Mouse (Mus musculus) gastrocnemius, postnatal 4 days (tissue): Measurements from ENCODE around the gene Gpr88. TPM values are rescaled to one million over a fixed set of nuclear protein-coding genes. Genes with fewer than 3 reads are reported as not detected.

Experiments used
- DNase-seq, 2 experiments: peaks; one replicate each; pipeline ENCODE4 v3.0.0; 2021 to 2022; ENCODE audit warnings: low spot score in 2 of 2, mixed read lengths in 2 of 2
- total RNA-seq, 2 experiments: library from RNA; stranded (reverse); gene quantifications; 2 replicates each; pipeline ENCODE4 v1.2.3; 2021

The Gpr88 gene
- total RNA-seq, 2 experiments from 2014 or later: 0.08 to 0.10 TPM

DNA sequence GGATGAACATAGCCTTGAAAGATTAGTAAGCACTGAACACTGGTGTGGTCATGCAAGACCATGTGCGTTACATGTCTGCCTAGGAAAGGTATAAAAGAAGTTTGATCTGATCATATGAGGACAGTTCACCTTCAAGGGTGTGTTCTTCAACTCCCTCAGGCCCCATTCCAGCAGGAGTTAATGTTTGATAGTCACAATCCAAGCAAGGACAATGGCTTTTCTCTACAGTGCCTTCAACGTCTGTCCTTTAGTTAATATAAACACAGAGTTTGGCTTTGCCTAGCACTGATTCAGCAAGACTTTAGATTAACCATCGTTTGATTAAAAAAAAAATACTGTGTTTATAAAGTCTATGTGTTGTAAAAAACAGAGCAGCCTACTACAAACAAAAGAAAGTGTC lies 49.4 kb downstream of the Gpr88 start:
- DNase-seq: no peak

DNA sequence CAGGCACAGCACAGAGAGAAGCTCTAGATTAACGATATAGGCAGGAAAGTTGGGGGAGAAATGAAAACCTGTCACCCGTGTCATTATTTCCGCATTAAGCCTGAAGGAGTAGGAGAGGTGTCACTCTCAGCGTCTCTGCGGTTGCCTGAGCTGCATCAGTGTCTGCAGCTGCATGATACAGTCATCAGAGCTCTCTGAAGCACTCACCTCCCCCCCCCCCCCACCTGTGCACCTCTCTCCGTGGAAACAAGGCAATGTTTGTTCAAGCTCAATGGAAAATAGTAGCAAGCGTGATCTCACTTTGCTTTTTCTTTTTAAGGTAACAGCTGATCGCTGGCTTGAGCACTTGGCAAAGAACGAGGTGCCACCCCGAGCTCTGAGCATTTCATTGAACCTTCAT lies 53.2 kb downstream of the Gpr88 start:
- no peak for DNase-seq

Other genes with a start within 250 kb of the Gpr88 start
- gene Slc30a7, start 246.1 kb downstream of the Gpr88 start, total RNA-seq: 10 to 100 TPM; 27.3 to 29.6 TPM
- gene Extl2, start 246.0 kb downstream of the Gpr88 start, total RNA-seq: 10 to 100 TPM; 16.1 to 16.3 TPM
- 10 to 100 TPM; 20.4 to 21.9 TPM for gene Vcam1, start 123.8 kb downstream of the Gpr88 start, total RNA-seq
- gene Cdc14a, start 170.5 kb upstream of the Gpr88 start, total RNA-seq: 10 to 100 TPM; 11.8 to 15.8 TPM